ENCODE assay signal across 8 mouse cellular contexts in the genomic region with DNA sequence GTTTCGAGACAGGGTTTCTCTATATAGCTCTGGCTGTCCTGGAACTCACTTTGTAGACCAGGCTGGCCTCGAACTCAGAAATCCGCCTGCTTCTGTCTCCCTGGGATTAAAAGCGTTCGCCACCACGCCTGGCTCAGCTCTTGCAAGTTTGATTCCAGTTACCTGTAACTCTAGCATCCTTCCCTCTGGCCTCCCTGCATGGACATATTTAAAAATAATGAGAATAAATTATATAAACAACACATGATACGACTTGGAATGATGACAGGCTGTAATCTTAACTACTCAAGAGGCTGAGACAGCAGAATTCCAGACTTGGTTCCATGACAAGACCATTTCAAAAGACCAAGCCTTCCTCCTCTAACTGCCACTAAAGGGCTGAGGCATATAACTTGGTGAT. TPM values are rescaled to one million over a fixed set of nuclear protein-coding genes. Genes with fewer than 3 reads are reported as not detected.
DNase-seq lines count a peak whose midpoint lies in the region; ATAC-seq and TF ChIP-seq lines count a peak whose summit lies in the region.

No protein-coding gene starts in this region.

- H3K4me2 ChIP-seq in heart, embryonic 11.5 days, result no peak overlapping the region
- peak overlapping the region; percentile 29; the same call in 1 of the 2 replicates for H3K4me2 ChIP-seq in liver, embryonic 13.5 days
- no peak overlapping the region for H3K4me2 ChIP-seq in stomach, postnatal 0 days (replicated peaks; ENCODE audit: low read depth)

- no peak for ATAC-seq in heart, embryonic 11.5 days (replicated peaks; ENCODE audit: insufficient number of reproducible peaks, low FRiP score, low TSS enrichment)
- no peak for ATAC-seq in liver, embryonic 13.5 days (ENCODE audit: low read depth)
- no peak for ATAC-seq in stomach, postnatal 0 days (ENCODE audit: low FRiP score, low TSS enrichment)
- no peak for ATAC-seq in cerebellum, adult (ENCODE audit: insufficient number of reproducible peaks, low FRiP score, low TSS enrichment)

- H3K4me3 ChIP-seq in heart, embryonic 11.5 days (ENCODE audit: low read depth, low read length), result no peak overlapping the region
- no peak overlapping the region for H3K4me3 ChIP-seq in thymus, adult 2 months (ENCODE audit: control insufficient read depth, insufficient read depth, low read length)
- H3K4me3 ChIP-seq in liver, embryonic 13.5 days (replicated peaks), result no peak overlapping the region
- H3K4me3 ChIP-seq in stomach, postnatal 0 days (ENCODE audit: low read depth, low read length), result no peak overlapping the region

- peak overlapping the region; percentile 82; the same call in 1 of the 2 replicates for H3K27ac ChIP-seq in heart, embryonic 11.5 days (ENCODE audit: low read depth, low read length)
- 0 out of 2 replicates have a peak overlapping the region, but pooled peaks have one; percentile 24 for H3K27ac ChIP-seq in thymus, adult 2 months (ENCODE audit: control insufficient read depth, insufficient read depth, low read length)
- peak overlapping the region; percentile 83 for H3K27ac ChIP-seq in liver, embryonic 13.5 days
- peak overlapping the region; percentile 82 for H3K27ac ChIP-seq in stomach, postnatal 0 days (replicated peaks)

- TF ChIP-seq POLR2A in thymus, adult 2 months (IDR thresholded peaks at IDR 0.05; ENCODE audit: control insufficient read depth, extremely low read depth, insufficient read depth, low read length, poor library complexity), result no peak

- DNase-seq in heart, adult 18-20 months, result no peak
- DNase-seq in thymus, adult 2 months, result no peak
- no peak for DNase-seq in thymus, postnatal 4 days
- no peak for DNase-seq in liver, embryonic 13.5 days
- DNase-seq in stomach, postnatal 0 days (ENCODE audit: low spot score), result no peak
- no peak for DNase-seq in thymus, postnatal 14 days

- H3K36me3 ChIP-seq in heart, embryonic 11.5 days (ENCODE audit: control insufficient read depth, insufficient read depth, low read length), result no peaks in the 10 kb centered on the region
- H3K36me3 ChIP-seq in thymus, adult 2 months (ENCODE audit: control insufficient read depth, insufficient read depth, low read length), result no peaks in the 10 kb centered on the region
- H3K36me3 ChIP-seq in liver, embryonic 13.5 days, result no peaks in the 10 kb centered on the region
- no peaks in the 10 kb centered on the region for H3K36me3 ChIP-seq in stomach, postnatal 0 days (ENCODE audit: control insufficient read depth, insufficient read depth, low read length)

- TF ChIP-seq EP300 in stomach, postnatal 0 days (optimal IDR thresholded peaks at IDR 0.05), result no peak

- no peaks in the 10 kb centered on the region for H3K9me3 ChIP-seq in heart, embryonic 11.5 days (replicated peaks; ENCODE audit: control insufficient read depth, low read length)
- no peaks in the 10 kb centered on the region for H3K9me3 ChIP-seq in liver, embryonic 13.5 days (replicated peaks)
- H3K9me3 ChIP-seq in stomach, postnatal 0 days (ENCODE audit: control insufficient read depth, low read length), result no peaks in the 10 kb centered on the region

- no peaks in the 10 kb centered on the region for H3K4me1 ChIP-seq in heart, embryonic 11.5 days (ENCODE audit: control insufficient read depth, insufficient read depth, low read length)
- H3K4me1 ChIP-seq in thymus, adult 2 months (replicated peaks; ENCODE audit: control insufficient read depth, insufficient read depth, low read length), result 0 out of 2 replicates have a peak, but pooled peaks cover 2% of the 10 kb centered on the region
- H3K4me1 ChIP-seq in liver, embryonic 13.5 days (replicated peaks), result peaks cover 21% of the 10 kb centered on the region
- no peaks in the 10 kb centered on the region for H3K4me1 ChIP-seq in stomach, postnatal 0 days (replicated peaks; ENCODE audit: control insufficient read depth, insufficient read depth)

- 68% methylated on average over 7 of the region's 7 CpGs for WGBS in heart, embryonic 11.5 days (ENCODE audit: insufficient replicate concordance)
- WGBS in thymus, adult 2 months, result 89% methylated on average over 7 of the region's 7 CpGs
- 58% methylated on average over 7 of the region's 7 CpGs for WGBS in liver, embryonic 13.5 days (ENCODE audit: insufficient replicate concordance)
- 48% methylated on average over 7 of the region's 7 CpGs for WGBS in stomach, postnatal 0 days

- no peak for TF ChIP-seq CTCF in thymus, adult 2 months (IDR thresholded peaks at IDR 0.05; ENCODE audit: borderline replicate concordance, control insufficient read depth, extremely low read depth, insufficient read depth, low read length, poor library complexity)
- TF ChIP-seq CTCF in stomach, postnatal 0 days (IDR thresholded peaks at IDR 0.05; ENCODE audit: low read depth), result no peak

- H3K9ac ChIP-seq in heart, embryonic 11.5 days (ENCODE audit: low read depth, low read length), result peak overlapping the region; percentile 64
- H3K9ac ChIP-seq in liver, embryonic 13.5 days, result peak overlapping the region; percentile 72
- H3K9ac ChIP-seq in stomach, postnatal 0 days (ENCODE audit: low read length), result no peak overlapping the region

- no peaks in the 10 kb centered on the region for H3K27me3 ChIP-seq in heart, embryonic 11.5 days (ENCODE audit: control insufficient read depth, insufficient read depth, low read length)
- no peaks in the 10 kb centered on the region for H3K27me3 ChIP-seq in thymus, adult 2 months (ENCODE audit: control insufficient read depth, insufficient read depth, low read length)
- H3K27me3 ChIP-seq in liver, embryonic 13.5 days, result no peaks in the 10 kb centered on the region
- no peaks in the 10 kb centered on the region for H3K27me3 ChIP-seq in stomach, postnatal 0 days (ENCODE audit: control insufficient read depth, insufficient read depth, low read length)

RNA-seq across cellular contexts. Expression of gene Kif2c, which starts 8.2 kb away (rescaled TPM):
- 45.5 and 47.8 TPM in 2 replicates for polyA plus RNA-seq in heart, embryonic 11.5 days (2014; fragmentation: Nextera tagmentation; extraction: Ambion mirVana)
- under 1 TPM; 0.30 to 0.36 TPM for total RNA-seq in heart, adult 18-20 months (2021)
- 16.5 and 21.8 TPM in 2 replicates for polyA plus RNA-seq in thymus, adult 2 months (2012; rRNA removed)
- polyA plus RNA-seq in liver, embryonic 13.5 days (2015; fragmentation: Nextera tagmentation; extraction: Ambion mirVana), result 35.8 and 43.1 TPM in 2 replicates
- 7.9 and 11.5 TPM in 2 replicates for polyA plus RNA-seq in stomach, postnatal 0 days (2015; fragmentation: Nextera tagmentation; extraction: Ambion mirVana)

RNA-seq across cellular contexts. Expression of gene Rps8, which starts 34.6 kb away (rescaled TPM):
- polyA plus RNA-seq in heart, embryonic 11.5 days (2014; fragmentation: Nextera tagmentation; extraction: Ambion mirVana), result 764 and 894 TPM in 2 replicates
- total RNA-seq in heart, adult 18-20 months (2021), result 100 to 1,000 TPM; 587 to 633 TPM
- polyA plus RNA-seq in thymus, adult 2 months (2012; rRNA removed), result 698 and 732 TPM in 2 replicates
- 877 and 919 TPM in 2 replicates for polyA plus RNA-seq in liver, embryonic 13.5 days (2015; fragmentation: Nextera tagmentation; extraction: Ambion mirVana)
- polyA plus RNA-seq in stomach, postnatal 0 days (2015; fragmentation: Nextera tagmentation; extraction: Ambion mirVana), result 752 and 809 TPM in 2 replicates

RNA-seq across cellular contexts. Expression of gene Plk3, which starts 56.9 kb away (rescaled TPM):
- polyA plus RNA-seq in heart, embryonic 11.5 days (2014; fragmentation: Nextera tagmentation; extraction: Ambion mirVana), result 0.99 and 1.3 TPM in 2 replicates
- total RNA-seq in heart, adult 18-20 months (2021), result 1 to 10 TPM; 1.4 TPM
- 18.0 and 21.4 TPM in 2 replicates for polyA plus RNA-seq in thymus, adult 2 months (2012; rRNA removed)
- 1.2 and 1.3 TPM in 2 replicates for polyA plus RNA-seq in liver, embryonic 13.5 days (2015; fragmentation: Nextera tagmentation; extraction: Ambion mirVana)
- polyA plus RNA-seq in stomach, postnatal 0 days (2015; fragmentation: Nextera tagmentation; extraction: Ambion mirVana), result 18.1 and 18.7 TPM in 2 replicates

Comparison
In these comparisons a context has a peak if more than half of its experiments do, and no peak if none do; other contexts are left out.
1. H3K27ac ChIP-seq: peak in every context shown above with its lines; median percentile 83 in liver, embryonic 13.5 days; 82 in heart, embryonic 11.5 days; 82 in stomach, postnatal 0 days; 24 in thymus, adult 2 months.